Mouse (Mus musculus) granulocyte monocyte progenitor cell, adult 5-6 weeks (primary cell): ENCODE data around the gene Rsph9. TPM values are rescaled to one million over a fixed set of nuclear protein-coding genes. Genes with fewer than 3 reads are reported as not detected.

Experiments
- ATAC-seq: replicated peaks from 2 replicates; pipeline ENCODE4 v1.8.0; 2016; ENCODE audit warnings: mild to moderate bottlenecking, moderate TSS enrichment, inconsistent platforms; ENCODE audit not compliant: poor library complexity, severe bottlenecking
- total RNA-seq, 2 experiments: library from RNA; stranded (forward) in 1 of 2; stranded (reverse) in 1 of 2; fragments of 200-712, 200-1000 nt in 1 of 2; fragments of >200 nt in 1 of 2; fragmentation: Nextera tagmentation in 1 of 2; gene quantifications; 2 replicates each; pipeline ENCODE4 v1.2.3; 2014 to 2017

The Rsph9 gene
- total RNA-seq, 2 experiments from 2014 or later: not detected

GRCm38 (mm10) chr17:46110402-46111289 is 33.4 kb downstream of the Rsph9 start, which contains the start of gene Mrps18a:
TSS of gene Mrps18a (plus strand) at chr17:46110986.
- ATAC-seq: peak; percentile 100

GRCm38 (mm10) chr17:46108286-46108685 is 35.7 kb downstream of the Rsph9 start:
- ATAC-seq: no peak

- peak; percentile 84 for ATAC-seq
These were observed 39.5 kb downstream of the Rsph9 start for GRCm38 (mm10) chr17:46104487-46104886.

- no peak for ATAC-seq
These were observed 41.3 kb downstream of the Rsph9 start for GRCm38 (mm10) chr17:46102608-46103159.

- no peak for ATAC-seq
These were observed 42.1 kb downstream of the Rsph9 start for GRCm38 (mm10) chr17:46101906-46102305.

- no peak for ATAC-seq
These were observed 45.5 kb downstream of the Rsph9 start for GRCm38 (mm10) chr17:46098525-46098924.

GRCm38 (mm10) chr17:46091899-46092298 is 52.1 kb downstream of the Rsph9 start:
- no peak for ATAC-seq

- no peak for ATAC-seq
These were observed 52.7 kb downstream of the Rsph9 start for GRCm38 (mm10) chr17:46091351-46091750.

- peak; percentile 57 for ATAC-seq
These were observed 57.6 kb downstream of the Rsph9 start for GRCm38 (mm10) chr17:46086341-46086870.

- peak; percentile 53 for ATAC-seq
These were observed 59.9 kb downstream of the Rsph9 start for GRCm38 (mm10) chr17:46084091-46084501.

GRCm38 (mm10) chr17:46083381-46083780 is 60.6 kb downstream of the Rsph9 start:
- no peak for ATAC-seq

GRCm38 (mm10) chr17:46081657-46082056 is 62.4 kb downstream of the Rsph9 start:
- no peak for ATAC-seq

GRCm38 (mm10) chr17:46081042-46081441 is 63.0 kb downstream of the Rsph9 start:
- ATAC-seq: no peak

- ATAC-seq: no peak
These were observed 63.6 kb downstream of the Rsph9 start for GRCm38 (mm10) chr17:46080388-46080787.

- ATAC-seq: no peak
These were observed 65.0 kb downstream of the Rsph9 start for GRCm38 (mm10) chr17:46079037-46079436.

- no peak for ATAC-seq
These were observed 66.0 kb downstream of the Rsph9 start for GRCm38 (mm10) chr17:46077921-46078534.

- no peak for ATAC-seq
These were observed 67.8 kb downstream of the Rsph9 start for GRCm38 (mm10) chr17:46076260-46076551.

- ATAC-seq: no peak
These were observed 68.3 kb downstream of the Rsph9 start for GRCm38 (mm10) chr17:46075551-46076259.

GRCm38 (mm10) chr17:46075116-46075485 is 68.9 kb downstream of the Rsph9 start:
- no peak for ATAC-seq

- ATAC-seq: no peak
These were observed 69.5 kb downstream of the Rsph9 start for GRCm38 (mm10) chr17:46074398-46075115.
